Mouse (Mus musculus) hindbrain, embryonic 15.5 days (tissue): ENCODE data around the gene Igsf6. TPM values are rescaled to one million over a fixed set of nuclear protein-coding genes. Genes with fewer than 3 reads are reported as not detected.
"Not testable (repeated sequence)": the region's sequence is repeated elsewhere in the genome, so short reads cannot be mapped to it uniquely, and the experiment has no call there.

Source experiments
- ATAC-seq: fragments of 200-750 bp; cut with Nextera tagmentation; 2 replicates; pipeline ENCODE4 v1.8.0; 2017; ENCODE audit warnings: low read depth, moderate number of reproducible peaks, moderate TSS enrichment; ENCODE audit not compliant: low FRiP score
- H3K27ac ChIP-seq: fragments of 300-500 bp; sonication (generic); replicated peaks from 2 replicates; pipeline ENCODE4 v1.5.1; 2015; ENCODE audit warnings: mild to moderate bottlenecking, inconsistent platforms
- H3K27me3 ChIP-seq: fragments of 300-500 bp; sonication (generic); 2 replicates; pipeline ENCODE4 v1.6.1; 2015; ENCODE audit warnings: control low read depth, inconsistent platforms
- H3K36me3 ChIP-seq: fragments of 300-500 bp; sonication (generic); 2 replicates; pipeline ENCODE4 v1.6.1; 2015; ENCODE audit warnings: control low read depth, inconsistent platforms
- H3K4me1 ChIP-seq: fragments of 300-500 bp; sonication (generic); replicated peaks from 2 replicates; pipeline ENCODE4 v1.6.1; 2015; ENCODE audit warnings: control low read depth, inconsistent platforms
- H3K4me2 ChIP-seq: fragments of 300-500 bp; sonication (generic); 2 replicates; pipeline ENCODE4 v1.6.1; 2015; ENCODE audit warnings: moderate library complexity, mild to moderate bottlenecking, inconsistent platforms
- H3K4me3 ChIP-seq: fragments of 300-500 bp; sonication (generic); 2 replicates; pipeline ENCODE4 v1.5.1; 2015; ENCODE audit warnings: mild to moderate bottlenecking, inconsistent platforms
- H3K9ac ChIP-seq: fragments of 300-500 bp; sonication (generic); 2 replicates; pipeline ENCODE4 v1.6.1; 2015; ENCODE audit warnings: inconsistent platforms
- H3K9me3 ChIP-seq: fragments of 300-500 bp; sonication (generic); 2 replicates; pipeline ENCODE4 v1.6.1; 2016; ENCODE audit warnings: control low read depth, inconsistent platforms
- WGBS: fragments of 180-500 bp; shearing (Covaris S2); methylation state at CpG from one replicate; pipeline ENCODE4 v1.1.7; 2015; 5-methylcytosine and 5-hydroxymethylcytosine counted together
- polyA plus RNA-seq: library from polyadenylated mRNA; unstranded; fragments of >200 nt; fragmentation: Nextera tagmentation; extraction: Ambion mirVana; gene quantifications from 2 replicates; pipeline ENCODE4 v1.2.1, GENCODE M21; 2015

Gene Igsf6
- polyA plus RNA-seq, 1 experiment from 2014 or later, result 0.87 TPM

DNA sequence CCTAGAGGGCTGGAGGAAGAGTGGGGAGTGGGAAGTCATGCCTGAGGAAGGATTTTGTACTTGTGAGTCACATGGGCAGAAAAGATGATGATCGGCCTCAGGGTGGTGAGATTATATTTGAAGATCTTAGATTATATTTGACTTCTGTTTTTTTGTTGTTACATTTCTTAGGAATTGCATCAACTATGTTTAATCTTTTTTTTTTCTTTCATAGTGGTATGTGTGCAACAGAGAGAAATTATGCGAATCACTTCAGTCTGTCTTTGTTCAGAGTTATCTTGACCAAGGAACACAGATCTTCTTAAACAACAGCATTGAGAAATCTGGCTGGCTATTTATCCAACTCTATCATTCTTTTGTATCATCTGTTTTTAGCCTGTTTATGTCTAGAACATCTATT, 26.7 kb downstream of the Igsf6 start:
- no peak overlapping the region for H3K27ac ChIP-seq
- 93% methylated on average over 2 of the region's 2 CpGs for WGBS
- peaks cover 15% of the 10 kb centered on the region for H3K36me3 ChIP-seq
- no peaks in the 10 kb centered on the region for H3K9me3 ChIP-seq
- no peaks in the 10 kb centered on the region; the same call in 1 of the 2 replicates for H3K4me1 ChIP-seq
- no peak overlapping the region for H3K9ac ChIP-seq
- no peak overlapping the region for H3K4me2 ChIP-seq
- no peak overlapping the region for H3K4me3 ChIP-seq
- H3K27me3 ChIP-seq, result no peaks in the 10 kb centered on the region
- ATAC-seq, result no peak

- H3K27ac ChIP-seq, result no peak overlapping the region
- no peaks in the 10 kb centered on the region for H3K9me3 ChIP-seq
- H3K27me3 ChIP-seq, result no peaks in the 10 kb centered on the region
- no peak for ATAC-seq
- H3K9ac ChIP-seq, result no peak overlapping the region
- H3K36me3 ChIP-seq, result peaks cover 8% of the 10 kb centered on the region; the same call in 1 of the 2 replicates
- 92% methylated on average over 6 of the region's 6 CpGs for WGBS
- H3K4me1 ChIP-seq, result peaks cover 4% of the 10 kb centered on the region
- H3K4me2 ChIP-seq, result no peak overlapping the region
- H3K4me3 ChIP-seq, result no peak overlapping the region
These were observed 28.5 kb downstream of the Igsf6 start for GRCm38 (mm10) chr7:121045671-121046453.

DNA sequence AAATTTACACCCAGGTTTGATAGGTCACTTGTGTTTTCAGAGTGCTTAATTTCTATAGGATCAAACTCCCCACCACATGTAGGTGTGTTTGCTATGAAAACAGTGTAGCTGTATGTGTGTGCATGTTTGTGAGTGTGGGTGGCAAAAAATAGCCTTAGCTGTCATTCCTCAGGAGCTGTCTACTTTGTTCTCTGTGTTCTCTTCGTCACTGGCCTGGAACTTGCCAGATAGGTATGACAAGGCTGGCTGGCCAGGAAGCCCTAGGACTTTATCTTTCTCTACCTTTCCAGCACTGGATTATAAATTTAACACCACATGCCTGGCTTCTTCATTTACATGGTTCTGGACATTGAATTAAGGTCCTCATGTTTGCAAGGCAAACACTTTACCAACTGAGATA, 30.1 kb downstream of the Igsf6 start:
- H3K4me1 ChIP-seq, result peaks cover 9% of the 10 kb centered on the region
- H3K9ac ChIP-seq, result no peak overlapping the region
- 76% methylated on average over 1 of the region's 1 CpGs for WGBS
- H3K9me3 ChIP-seq, result no peaks in the 10 kb centered on the region
- H3K27me3 ChIP-seq, result no peaks in the 10 kb centered on the region
- no peak overlapping the region for H3K27ac ChIP-seq
- no peak for ATAC-seq
- H3K4me3 ChIP-seq, result no peak overlapping the region
- H3K36me3 ChIP-seq, result peaks cover 2% of the 10 kb centered on the region; the same call in 1 of the 2 replicates
- H3K4me2 ChIP-seq, result no peak overlapping the region

- H3K4me1 ChIP-seq, result peaks cover 15% of the 10 kb centered on the region
- H3K27me3 ChIP-seq, result no peaks in the 10 kb centered on the region
- H3K4me3 ChIP-seq, result no peak overlapping the region
- peaks cover 1% of the 10 kb centered on the region; the same call in 1 of the 2 replicates for H3K36me3 ChIP-seq
- no peaks in the 10 kb centered on the region for H3K9me3 ChIP-seq
- no peak for ATAC-seq
- H3K4me2 ChIP-seq, result no peak overlapping the region
- no peak overlapping the region for H3K9ac ChIP-seq
- 96% methylated on average over 1 of the region's 1 CpGs for WGBS
- no peak overlapping the region for H3K27ac ChIP-seq
These were observed 30.9 kb downstream of the Igsf6 start for GRCm38 (mm10) chr7:121043510-121043909.

GRCm38 (mm10) chr7:121043004-121043403, 31.4 kb downstream of the Igsf6 start:
- Histone ChIP-seq H3K9me3 (no peaks in the 10 kb centered on the region), H3K4me2 (no peak overlapping the region), H3K27me3 (no peaks in the 10 kb centered on the region), H3K4me1 (peaks cover 19% of the 10 kb centered on the region), H3K9ac (no peak overlapping the region), H3K36me3 (no peaks in the 10 kb centered on the region; the same call in 1 of the 2 replicates), H3K27ac (no peak overlapping the region), H3K4me3 (no peak overlapping the region)
- WGBS, result 94% methylated on average over 3 of the region's 3 CpGs
- no peak for ATAC-seq

GRCm38 (mm10) chr7:121041989-121042388, 32.4 kb downstream of the Igsf6 start:
- no peak for ATAC-seq
- H3K27ac ChIP-seq, result no peak overlapping the region
- no peak overlapping the region for H3K9ac ChIP-seq
- H3K9me3 ChIP-seq, result no peaks in the 10 kb centered on the region
- peaks cover 29% of the 10 kb centered on the region for H3K4me1 ChIP-seq
- H3K4me3 ChIP-seq, result no peak overlapping the region
- H3K36me3 ChIP-seq, result no peaks in the 10 kb centered on the region
- H3K27me3 ChIP-seq, result no peaks in the 10 kb centered on the region
- no peak overlapping the region for H3K4me2 ChIP-seq
- WGBS, result 82% methylated on average over 1 of the region's 1 CpGs

GRCm38 (mm10) chr7:121040595-121040994, 33.8 kb downstream of the Igsf6 start:
- no peak overlapping the region for H3K4me2 ChIP-seq
- H3K4me1 ChIP-seq, result peaks cover 43% of the 10 kb centered on the region
- no peak overlapping the region for H3K27ac ChIP-seq
- no peak overlapping the region for H3K4me3 ChIP-seq
- ATAC-seq, result no peak
- no peaks in the 10 kb centered on the region for H3K27me3 ChIP-seq
- no peaks in the 10 kb centered on the region for H3K36me3 ChIP-seq
- H3K9me3 ChIP-seq, result no peaks in the 10 kb centered on the region
- no peak overlapping the region for H3K9ac ChIP-seq
- 92% methylated on average over 4 of the region's 4 CpGs for WGBS

DNA sequence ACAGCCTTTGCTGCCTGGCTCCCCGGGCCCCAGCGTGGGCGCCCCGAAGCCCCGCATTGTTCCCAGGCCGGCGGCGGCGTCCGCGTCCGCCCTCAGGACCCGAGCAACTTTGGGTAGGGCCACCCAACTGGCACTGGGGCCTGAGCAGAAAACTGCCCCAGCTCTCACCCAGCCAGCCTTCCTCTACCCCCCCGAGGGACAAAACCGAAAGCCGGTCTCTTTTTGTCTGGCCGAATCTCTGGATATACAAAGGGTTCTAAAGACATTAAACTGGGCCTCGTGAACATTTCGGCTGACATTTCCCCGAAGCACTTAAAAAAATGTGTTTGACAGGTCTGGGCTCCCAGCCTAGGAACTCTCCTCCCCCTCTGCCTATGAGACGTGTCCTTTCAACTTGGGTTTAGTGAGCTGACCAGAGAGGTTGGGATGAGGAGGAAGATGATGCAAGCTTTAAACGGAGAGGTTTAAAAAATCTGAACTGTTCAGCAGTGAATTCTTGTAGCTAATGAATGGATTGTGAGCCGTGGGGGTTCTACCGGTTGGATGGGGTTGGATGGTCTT, 39.1 kb downstream of the Igsf6 start:
- under 1% methylated on average over 24 of the region's 24 CpGs for WGBS

DNA sequence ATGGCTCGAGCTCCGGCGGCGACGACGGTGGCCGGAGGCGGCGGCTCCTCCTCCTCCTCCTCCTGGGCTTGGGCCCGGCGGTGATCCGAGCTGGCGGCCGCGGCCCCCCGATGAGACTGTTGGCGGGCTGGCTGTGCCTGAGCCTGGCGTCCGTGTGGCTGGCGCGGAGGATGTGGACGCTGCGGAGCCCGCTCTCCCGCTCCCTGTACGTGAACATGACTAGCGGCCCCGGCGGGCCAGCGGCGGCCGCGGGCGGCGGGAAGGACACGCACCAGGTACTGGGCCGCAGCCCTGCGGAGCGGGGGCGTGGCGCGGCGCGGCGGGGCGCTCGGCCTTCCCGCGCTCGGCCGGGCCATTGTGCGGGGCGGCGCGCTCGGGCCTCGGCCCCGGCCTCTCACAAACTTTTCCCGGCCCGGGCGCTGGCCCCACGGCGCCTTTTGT, 39.7 kb downstream of the Igsf6 start:
- no peaks in the 10 kb centered on the region for H3K9me3 ChIP-seq
- H3K4me1 ChIP-seq, result peaks cover 41% of the 10 kb centered on the region
- H3K27me3 ChIP-seq, result 0 out of 2 replicates have a peak, but pooled peaks cover 2% of the 10 kb centered on the region
- under 1% methylated on average over 40 of the region's 63 CpGs for WGBS
- ATAC-seq, result peak; percentile 84
- peak overlapping the region; percentile 86 for H3K4me2 ChIP-seq
- no peaks in the 10 kb centered on the region for H3K36me3 ChIP-seq
- peak overlapping the region; percentile 62 for H3K4me3 ChIP-seq
- peak overlapping the region; percentile 80 for H3K9ac ChIP-seq
- H3K27ac ChIP-seq, result peak overlapping the region; percentile 93

More for the DNA sequence above, 39.1 kb downstream of the Igsf6 start:
- Histone ChIP-seq H3K9me3 (no peaks in the 10 kb centered on the region), H3K27ac (peak overlapping the region; percentile 93), H3K4me2 (peak overlapping the region; percentile 86), H3K4me1 (peaks cover 44% of the 10 kb centered on the region), H3K36me3 (no peaks in the 10 kb centered on the region), H3K27me3 (0 out of 2 replicates have a peak, but pooled peaks cover 2% of the 10 kb centered on the region), H3K9ac (peak overlapping the region; percentile 80), H3K4me3 (peak overlapping the region; percentile 62)
- ATAC-seq, result peak; percentile 39

DNA sequence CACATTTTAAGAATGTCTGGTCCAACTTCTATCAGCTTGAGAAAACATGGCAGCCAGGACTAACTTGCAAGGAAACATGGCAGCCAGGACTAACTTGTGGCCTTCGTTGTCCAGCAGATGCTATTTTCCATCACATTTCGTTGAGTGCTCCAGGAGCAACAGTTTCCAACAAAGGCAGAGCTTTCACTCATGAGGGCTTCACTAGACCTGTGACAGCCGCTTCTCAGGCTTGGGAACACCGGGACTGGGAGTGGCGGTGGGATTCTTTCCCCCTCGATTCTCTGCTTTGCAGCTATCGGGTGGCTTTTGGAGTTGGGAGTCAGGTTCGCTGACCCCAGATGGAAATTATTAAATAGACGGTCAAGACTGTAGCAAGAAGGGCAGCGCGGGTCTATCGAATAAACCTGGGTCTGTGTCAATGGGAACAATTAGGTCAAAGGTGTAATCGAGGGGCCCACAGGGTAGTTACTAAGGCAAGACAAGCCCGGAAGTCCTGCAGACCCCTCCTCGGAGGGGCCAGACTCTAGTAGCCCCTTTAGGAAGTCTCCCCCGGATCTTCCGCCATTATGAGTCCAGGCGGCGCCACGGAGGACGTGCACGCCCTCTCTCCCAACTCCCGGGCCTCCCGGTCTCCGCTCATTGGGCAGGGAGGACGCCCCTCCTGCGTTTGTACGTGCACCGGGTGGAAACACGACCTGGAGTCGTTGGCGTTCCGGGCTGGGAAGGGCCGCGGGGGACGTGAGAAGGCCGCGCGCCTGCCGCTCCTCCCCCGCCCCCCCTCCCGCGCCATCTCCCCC, 40.3 kb downstream of the Igsf6 start, which contains the start of gene Mettl9:
Gene Mettl9 (plus strand): TSS at position 590 of the 797 bp plus-strand sequence.
- Histone ChIP-seq H3K4me3 (peak within 1 kb of the TSS; percentile 62), H3K9ac (peak within 1 kb of the TSS; percentile 80)

DNA sequence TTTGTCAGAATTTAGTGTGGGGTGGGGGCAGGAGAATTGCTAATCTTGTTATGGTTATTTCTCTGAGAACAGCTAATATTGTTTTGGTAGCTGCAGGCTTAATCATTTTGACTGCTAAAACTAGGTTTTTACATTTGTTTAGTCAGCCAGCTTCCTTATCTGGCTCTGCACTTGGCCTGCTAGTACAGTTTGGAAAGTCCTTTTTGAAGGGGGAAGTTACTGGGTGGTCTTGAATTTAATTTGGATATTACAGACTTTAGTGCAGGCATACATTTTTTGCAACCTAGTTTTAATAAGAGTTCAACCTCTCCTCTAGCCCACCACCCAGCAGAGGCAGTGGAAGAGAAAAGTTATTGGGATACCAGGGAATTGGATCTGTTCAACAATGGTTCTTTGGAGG, 44.4 kb downstream of the Igsf6 start:
- not testable (repeated sequence) for H3K4me2 ChIP-seq, H3K4me3 ChIP-seq, ATAC-seq, H3K9ac ChIP-seq, H3K36me3 ChIP-seq, H3K27ac ChIP-seq, H3K27me3 ChIP-seq, H3K9me3 ChIP-seq, H3K4me1 ChIP-seq

More for the DNA sequence above, 40.3 kb downstream of the Igsf6 start, which contains the start of gene Mettl9:
- peak within 1 kb of the TSS; percentile 93 for H3K27ac ChIP-seq
- no peaks in the 10 kb centered on the region for H3K9me3 ChIP-seq
- peak within 1 kb of the TSS; percentile 86 for H3K4me2 ChIP-seq
- H3K36me3 ChIP-seq, result no peaks in the 10 kb centered on the region
- ATAC-seq, result peak; percentile 97
- H3K4me1 ChIP-seq, result peaks cover 37% of the 10 kb centered on the region
- WGBS, result 2% methylated on average over 43 of the region's 43 CpGs
- H3K27me3 ChIP-seq, result 0 out of 2 replicates have a peak, but pooled peaks cover 5% of the 10 kb centered on the region
